Mouse (Mus musculus): ENCODE results near the gene Exoc4.

DNA sequence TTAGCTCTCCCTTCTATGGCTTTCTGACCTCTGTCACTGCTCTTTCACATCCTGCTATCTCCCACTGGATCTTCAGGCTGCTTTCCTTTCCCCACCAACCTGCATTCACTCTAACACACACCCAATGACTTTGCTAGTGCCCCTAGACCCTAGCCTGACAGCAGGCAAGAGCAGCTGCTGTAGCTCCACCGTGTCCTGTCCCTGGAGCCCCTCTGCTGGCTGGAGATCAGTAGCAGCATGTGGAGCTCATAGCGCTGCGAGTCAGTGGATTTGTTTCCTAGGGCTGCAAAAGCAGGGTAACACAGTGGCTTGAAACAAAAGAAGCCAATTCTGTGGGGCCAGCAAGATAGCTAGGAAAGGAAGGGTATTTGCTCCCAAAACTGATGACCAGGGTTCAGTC is 515.1 kb downstream of the Exoc4 start:
- no peak for TF ChIP-seq POLR2A (IDR thresholded peaks at IDR 0.05; ENCODE audit: low read depth, low read length)
- no peak for TF ChIP-seq CTCF (IDR thresholded peaks at IDR 0.05; ENCODE audit: extremely low read depth, insufficient read length, insufficient replicate concordance, low read depth, low read length)

All from small intestine, adult 2 months (tissue).